Mouse (Mus musculus) lung, postnatal 0 days (tissue): ENCODE measurements around the gene Maco1.

ENCODE experiments used
- CTCF ChIP-seq: IDR thresholded peaks from 2 replicates; pipeline ENCODE4 v1.5.1; 2016; ENCODE audit warnings: antibody characterized with exemption, mild to moderate bottlenecking
- EP300 ChIP-seq: IDR thresholded peaks from 2 replicates; pipeline ENCODE4 v1.6.1; 2016; ENCODE audit warnings: antibody characterized with exemption, mild to moderate bottlenecking, control low read depth

DNA sequence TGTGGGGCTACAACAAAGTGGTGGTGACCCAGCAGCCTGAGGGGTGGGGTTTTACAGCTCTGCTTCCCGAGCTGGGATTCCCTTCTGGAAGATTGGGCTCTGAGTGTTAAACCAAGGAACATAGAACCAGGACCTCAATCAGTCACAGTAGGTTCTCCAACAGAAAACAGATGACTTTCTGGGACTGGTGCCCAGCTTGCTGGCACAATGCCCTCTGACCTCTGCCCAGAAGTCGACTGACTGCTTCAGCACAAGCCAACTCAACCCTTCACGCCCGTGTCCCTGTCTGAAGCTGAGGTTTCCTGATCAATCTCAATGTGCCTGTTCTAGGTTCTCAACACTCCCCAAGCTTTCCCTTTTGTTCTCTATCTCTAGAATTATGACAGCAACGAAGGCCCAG, 48.4 kb downstream of the Maco1 start:
- TF ChIP-seq CTCF: no peak
- no peak for TF ChIP-seq EP300
